In genomic region chr17:64961887-64962286, GRCm38 (mm10) we compare ENCODE assay signal across 22 mouse cellular contexts.
"Had no signal": no experiment of that assay in that cellular context is flagged by ENCODE, and none has a peak within 500 bp of the region (broad histone marks: within the 10 kb centered on the region; RNA-seq: fewer than 3 reads in every experiment).

No protein-coding gene starts in this region.

- H3K27ac ChIP-seq: forebrain, embryonic 15.5 days; heart, adult 2 months; heart, embryonic 13.5 days; heart, embryonic 15.5 days; hindbrain, embryonic 13.5 days; hindbrain, embryonic 15.5 days; hindbrain, postnatal 0 days; layer of hippocampus, adult 2 months; left cerebral cortex, adult 2 months; limb, embryonic 10.5 days; limb, embryonic 12.5 days had no signal

- H3K27me3 ChIP-seq: forebrain, embryonic 15.5 days; heart, embryonic 15.5 days; hindbrain, embryonic 13.5 days; hindbrain, embryonic 15.5 days; limb, embryonic 12.5 days had no signal

- H3K9me3 ChIP-seq: forebrain, embryonic 15.5 days; heart, embryonic 13.5 days; heart, embryonic 15.5 days; hindbrain, embryonic 13.5 days; hindbrain, embryonic 15.5 days; limb, embryonic 10.5 days; limb, embryonic 12.5 days had no signal

- H3K4me2 ChIP-seq: forebrain, embryonic 15.5 days; heart, embryonic 11.5 days; heart, embryonic 13.5 days; heart, embryonic 15.5 days; hindbrain, embryonic 13.5 days; hindbrain, embryonic 15.5 days; limb, embryonic 12.5 days had no signal

- H3K9ac ChIP-seq: forebrain, embryonic 15.5 days; forebrain, postnatal 0 days; heart, embryonic 13.5 days; heart, embryonic 15.5 days; hindbrain, embryonic 13.5 days; hindbrain, embryonic 15.5 days; limb, embryonic 12.5 days had no signal

- DNase-seq: forebrain, postnatal 0 days; gastrocnemius, postnatal 14 days; gastrocnemius, postnatal 36 days; heart, adult 2 months; heart, postnatal 14 days; heart, postnatal 36 days; kidney, adult 11 months; kidney, adult 8-10 months; kidney, postnatal 10 days; kidney, postnatal 25 days; kidney, postnatal 4 days had no signal

- H3K36me3 ChIP-seq: forebrain, embryonic 15.5 days; heart, embryonic 13.5 days; heart, embryonic 15.5 days; hindbrain, embryonic 13.5 days; hindbrain, embryonic 15.5 days; limb, embryonic 10.5 days; limb, embryonic 12.5 days had no signal

- H3K4me1 ChIP-seq: forebrain, embryonic 15.5 days; heart, embryonic 15.5 days; hindbrain, embryonic 13.5 days; hindbrain, embryonic 15.5 days; limb, embryonic 10.5 days; limb, embryonic 12.5 days had no signal

- ATAC-seq: forebrain, embryonic 15.5 days; forebrain, postnatal 0 days; hindbrain, postnatal 0 days had no signal

- H3K4me3 ChIP-seq: forebrain, embryonic 15.5 days; heart, adult 2 months; heart, embryonic 13.5 days; heart, embryonic 15.5 days; hindbrain, embryonic 13.5 days; hindbrain, embryonic 15.5 days; layer of hippocampus, adult 2 months; left cerebral cortex, adult 2 months; limb, embryonic 10.5 days; limb, embryonic 12.5 days had no signal
